ENCODE assay signal across 11 mouse cellular contexts in genomic region chr5:38570876-38571275, GRCm38 (mm10). TPM values are rescaled to one million over a fixed set of nuclear protein-coding genes. Genes with fewer than 3 reads are reported as not detected.
DNase-seq lines count a peak whose midpoint lies in the region; ATAC-seq and TF ChIP-seq lines count a peak whose summit lies in the region.
"Had no signal": no experiment of that assay in that cellular context is flagged by ENCODE, and none has a peak within 500 bp of the region (broad histone marks: within the 10 kb centered on the region; RNA-seq: fewer than 3 reads in every experiment).

No protein-coding gene starts in this region.

- no peak overlapping the region for H3K9ac ChIP-seq in lung, embryonic 14.5 days
- H3K9ac ChIP-seq: forebrain, embryonic 12.5 days; liver, embryonic 13.5 days; neural tube, embryonic 15.5 days had no signal

- no peak overlapping the region for H3K4me3 ChIP-seq in lung, embryonic 14.5 days (ENCODE audit: low read depth, low read length)
- H3K4me3 ChIP-seq: forebrain, embryonic 12.5 days; liver, embryonic 13.5 days; neural tube, embryonic 15.5 days had no signal

- WGBS in lung, embryonic 14.5 days: 58% methylated on average over 2 of the region's 2 CpGs

- peak; percentile 37 for TF ChIP-seq CTCF in lung, embryonic 14.5 days (IDR thresholded peaks at IDR 0.05; ENCODE audit: low read depth)

- H3K27me3 ChIP-seq in lung, embryonic 14.5 days (ENCODE audit: insufficient read depth, low read length): no peaks in the 10 kb centered on the region
- H3K27me3 ChIP-seq: forebrain, embryonic 12.5 days; liver, embryonic 13.5 days; neural tube, embryonic 15.5 days had no signal

- H3K4me1 ChIP-seq in lung, embryonic 14.5 days (ENCODE audit: insufficient read depth): no peaks in the 10 kb centered on the region
- H3K4me1 ChIP-seq: forebrain, embryonic 12.5 days; liver, embryonic 13.5 days; neural tube, embryonic 15.5 days had no signal

- ATAC-seq in frontal cortex, adult (ENCODE audit: low TSS enrichment): peak; percentile 73; the same call in 1 of the 2 replicates
- no peak for ATAC-seq in lung, embryonic 14.5 days (ENCODE audit: insufficient read depth)
- ATAC-seq in megakaryocyte progenitor cell, adult 5-6 weeks (replicated peaks; ENCODE audit: poor library complexity): peak; percentile 69; the same call in 1 of the 2 replicates

- no peak overlapping the region for H3K4me2 ChIP-seq in lung, embryonic 14.5 days
- H3K4me2 ChIP-seq: forebrain, embryonic 12.5 days; liver, embryonic 13.5 days; neural tube, embryonic 15.5 days had no signal

- DNase-seq in frontal cortex, postnatal 14 days (ENCODE audit: low spot score in 2 of 2): no peak
- DNase-seq in lung, embryonic 14.5 days: peak; percentile 41
- DNase-seq in lung, adult 18-20 months: no peak
- DNase-seq in NIH3T3 (ENCODE audit: low read depth): peak; percentile 43
- DNase-seq in urinary bladder, postnatal 25 days (ENCODE audit: low spot score): no peak
- DNase-seq in testis, postnatal 14 days (ENCODE audit: low spot score): no peak
- DNase-seq: liver, embryonic 13.5 days had no signal

- no peaks in the 10 kb centered on the region for H3K9me3 ChIP-seq in lung, embryonic 14.5 days (ENCODE audit: low read depth, low read length)
- H3K9me3 ChIP-seq: forebrain, embryonic 12.5 days; liver, embryonic 13.5 days; neural tube, embryonic 15.5 days had no signal

- no peak overlapping the region for H3K27ac ChIP-seq in lung, embryonic 14.5 days (ENCODE audit: low read depth)
- H3K27ac ChIP-seq: forebrain, embryonic 12.5 days; liver, embryonic 13.5 days; neural tube, embryonic 15.5 days had no signal

- H3K36me3 ChIP-seq in lung, embryonic 14.5 days (ENCODE audit: insufficient read depth): no peaks in the 10 kb centered on the region
- H3K36me3 ChIP-seq: forebrain, embryonic 12.5 days; liver, embryonic 13.5 days; neural tube, embryonic 15.5 days had no signal

RNA-seq across cellular contexts. Expression of gene Wdr1, which starts 7.9 kb away (rescaled TPM):
- 226 and 234 TPM in 2 replicates for polyA plus RNA-seq in lung, embryonic 14.5 days (2014; fragmentation: Nextera tagmentation; extraction: Ambion mirVana)
- total RNA-seq in megakaryocyte progenitor cell, adult 5-6 weeks (2015): 127 and 134 TPM in 2 replicates
- total RNA-seq in megakaryocyte progenitor cell, adult 5-6 weeks (2017): 209 TPM in 2 replicates

Comparison
In these comparisons a context has a peak if more than half of its experiments do, and no peak if none do; other contexts are left out.
1. DNase-seq: peak in lung, embryonic 14.5 days (single experiment) and NIH3T3 (single experiment); none in frontal cortex, postnatal 14 days (0 of 2), lung, adult 18-20 months (0 of 2), urinary bladder, postnatal 25 days (single experiment) and testis, postnatal 14 days (single experiment).